Mouse (Mus musculus) layer of hippocampus, adult 8-10 months (tissue): ENCODE measurements around the gene Ltk. TPM values are rescaled to one million over a fixed set of nuclear protein-coding genes. Genes with fewer than 3 reads are reported as not detected.
A peak's percentile ranks its signal among the peaks of the same experiment; 100 is the strongest.

Experiments
- DNase-seq, 2 experiments: peaks; one replicate each; pipeline ENCODE4 v3.0.0; 2022; ENCODE audit warnings: low spot score in 2 of 2
- total RNA-seq, 4 experiments: library from RNA; stranded (reverse); gene quantifications; 2 replicates each; pipeline ENCODE4 v1.2.4; 2022

Gene Ltk
- total RNA-seq, 4 experiments from 2014 or later, result 13.4 to 17.8 (median 14.7) TPM

DNA sequence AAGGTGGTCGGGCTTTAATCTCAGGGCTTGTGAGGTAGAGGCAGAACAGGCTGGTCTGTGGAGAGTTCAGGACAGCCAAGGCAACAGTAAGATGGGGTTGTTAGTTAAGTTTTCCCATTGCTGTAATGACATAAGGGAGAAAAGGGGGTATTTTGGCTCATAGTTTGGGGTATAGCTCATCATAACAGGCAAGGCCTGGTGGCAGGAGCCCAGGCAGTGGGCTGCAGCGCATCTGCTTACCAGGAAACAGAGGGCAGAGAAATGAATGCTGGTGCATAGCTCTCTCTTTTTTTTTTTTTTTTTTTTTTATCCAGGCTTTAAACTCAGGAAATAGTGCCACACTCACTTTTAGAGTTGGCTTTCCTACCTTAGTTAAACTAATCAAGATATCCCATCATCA, 57.1 kb downstream of the Ltk start:
- DNase-seq, result peak; percentile 36 to 46

Other genes with a start within 250 kb of the Ltk start
- under 1 TPM; 0.74 to 0.89 (median 0.75) TPM for gene Exd1, start 212.8 kb downstream of the Ltk start, total RNA-seq
- 100 to 1,000 TPM; 148 to 177 (median 173) TPM for gene Chp1, start 212.7 kb downstream of the Ltk start, total RNA-seq
- gene Nusap1, start 142.1 kb downstream of the Ltk start, total RNA-seq, result under 1 TPM; 0.31 to 0.75 (median 0.65) TPM
- 1 to 10 TPM in 1 of 4 experiments, under 1 TPM in 3; 0.33 to 1.2 (median 0.84) TPM for gene Oip5, start 142.0 kb downstream of the Ltk start, total RNA-seq
- 10 to 100 TPM; 28.8 to 35.1 (median 29.7) TPM for gene Ndufaf1, start 97.6 kb downstream of the Ltk start, total RNA-seq
- 10 to 100 TPM; 53.9 to 57.2 (median 56.1) TPM for gene Rtf1, start 85.4 kb downstream of the Ltk start, total RNA-seq
- gene Itpka, start 18.1 kb downstream of the Ltk start, total RNA-seq, result 100 to 1,000 TPM; 213 to 245 (median 228) TPM
- gene Rpap1, start 27.1 kb upstream of the Ltk start, total RNA-seq, result 10 to 100 TPM; 18.6 to 21.5 (median 19.2) TPM
- gene Tyro3, start 37.3 kb upstream of the Ltk start, total RNA-seq, result 10 to 100 TPM; 86.0 to 95.4 (median 91.3) TPM
- gene Mga, start 136.8 kb upstream of the Ltk start, total RNA-seq, result 10 to 100 TPM; 70.3 to 84.8 (median 75.3) TPM
- gene Mapkbp1, start 212.3 kb upstream of the Ltk start, total RNA-seq, result 10 to 100 TPM; 38.0 to 56.3 (median 47.2) TPM